ENCODE assay signal across 21 mouse cellular contexts in the genomic region with DNA sequence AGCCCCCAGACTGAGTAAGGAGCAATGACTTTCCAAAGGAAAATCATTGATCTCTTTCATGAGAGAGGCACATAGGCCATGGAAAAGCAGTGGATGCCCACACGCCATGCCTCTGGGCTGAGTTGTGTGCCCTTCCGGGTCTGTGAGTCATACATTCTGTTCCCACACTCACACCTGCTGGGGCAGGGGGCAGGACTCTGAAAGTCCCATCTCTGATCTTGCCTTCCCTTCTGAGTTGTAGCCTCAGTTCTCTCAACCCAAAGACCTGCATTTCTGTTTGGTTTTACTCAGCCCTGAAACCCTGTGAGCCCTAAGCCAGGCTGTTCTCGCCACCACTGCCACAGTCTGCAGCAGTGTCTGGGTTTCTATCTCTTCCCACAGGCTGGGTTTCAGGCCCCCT.
DNase-seq lines count a peak whose midpoint lies in the region; ATAC-seq lines count a peak whose summit lies in the region.
"Had no signal": no experiment of that assay in that cellular context is flagged by ENCODE, and none has a peak within 500 bp of the region (broad histone marks: within the 10 kb centered on the region; RNA-seq: fewer than 3 reads in every experiment).

No protein-coding gene starts in this region.

- ATAC-seq in activated CD4-positive, CD25-positive, alpha-beta regulatory T cell, adult 4 months: peak; percentile 47
- ATAC-seq: forebrain, embryonic 14.5 days; forebrain, postnatal 0 days; intestine, postnatal 0 days had no signal

- DNase-seq in layer of hippocampus, adult 11-12 months (ENCODE audit: low spot score): peak; percentile 1
- DNase-seq in layer of hippocampus, adult 8-10 months (ENCODE audit: low spot score in 2 of 2): no peak
- DNase-seq in A20 (ENCODE audit: low read depth, low spot score): peak; percentile 44
- DNase-seq in CD4-positive, CD25-positive, alpha-beta regulatory T cell, adult 2 months (ENCODE audit: low read depth, low spot score): peak; percentile 50
- DNase-seq in left cerebral cortex, postnatal 4 days: no peak
- DNase-seq in urinary bladder, postnatal 25 days (ENCODE audit: low spot score): no peak
- no peak for DNase-seq in embryo, embryonic 10.5 days (ENCODE audit: low spot score)
- DNase-seq: adrenal gland, postnatal 10 days; adrenal gland, postnatal 36 days; cerebellum, adult 18-20 months; cerebellum, adult 9-10 months; cerebellum, postnatal 14 days; forebrain, postnatal 0 days; gastrocnemius, adult 2 months; gastrocnemius, postnatal 14 days; heart, adult 18-20 months; heart, postnatal 14 days; heart, postnatal 4 days had no signal

- intact Hi-C loops in left cerebral cortex, postnatal 4 days (cut with DNase I): no loop called here

Comparison
In these comparisons a context has a peak if more than half of its experiments do, and no peak if none do; other contexts are left out.
1. DNase-seq: peak in layer of hippocampus, adult 11-12 months (single experiment), A20 (single experiment) and CD4-positive, CD25-positive, alpha-beta regulatory T cell, adult 2 months (single experiment); none in layer of hippocampus, adult 8-10 months (0 of 2), left cerebral cortex, postnatal 4 days (single experiment), urinary bladder, postnatal 25 days (single experiment) and embryo, embryonic 10.5 days (single experiment).